Mouse (Mus musculus) cerebellum, adult 2 months (tissue): ENCODE data around the gene Krr1. TPM values are rescaled to one million over a fixed set of nuclear protein-coding genes. Genes with fewer than 3 reads are reported as not detected.

Experiments
- DNase-seq, 2 experiments: peaks; one replicate each; pipeline ENCODE4 v3.0.0; 2021
- H3K27ac ChIP-seq: fragments of 200-500 bp; 2 replicates; pipeline ENCODE4 v1.5.1; 2012; ENCODE audit warnings: low read length, control low read depth, inconsistent platforms; ENCODE audit not compliant: insufficient read depth
- H3K27me3 ChIP-seq: fragments of 200-500 bp; 2 replicates; pipeline ENCODE4 v1.6.1; 2012; ENCODE audit warnings: inconsistent platforms, mild to moderate bottlenecking, low read length, moderate library complexity; ENCODE audit not compliant: control insufficient read depth, insufficient read depth
- H3K4me1 ChIP-seq: fragments of 200-500 bp; 2 replicates; pipeline ENCODE4 v1.6.1; 2011; ENCODE audit warnings: low read length; ENCODE audit not compliant: control insufficient read depth, insufficient read depth
- H3K4me3 ChIP-seq: fragments of 200-500 bp; replicated peaks from 2 replicates; pipeline ENCODE3; 2011; ENCODE audit warnings: mild to moderate bottlenecking, low read depth, low read length, control low read depth; ENCODE audit not compliant: insufficient read depth
- CTCF ChIP-seq: fragments of 200-500 bp; IDR thresholded peaks from 2 replicates; pipeline ENCODE4 v1.5.1; 2011; ENCODE audit warnings: low read depth, mild to moderate bottlenecking, control low read depth, low read length, moderate library complexity, borderline replicate concordance; ENCODE audit not compliant: insufficient read depth
- POLR2A ChIP-seq: fragments of 200-500 bp; IDR thresholded peaks from 2 replicates; pipeline ENCODE4 v1.6.1; 2011; ENCODE audit warnings: low read length, control low read depth, borderline replicate concordance; ENCODE audit not compliant: insufficient read depth
- WGBS: fragments of 180-500 bp; shearing (Covaris S2); methylation state at CpG from one replicate; pipeline ENCODE4 v1.1.7; 2018; 5-methylcytosine and 5-hydroxymethylcytosine counted together
- polyA plus RNA-seq: library from polyadenylated mRNA; depleted of rRNA; stranded (reverse); fragments of >200 nt; gene quantifications from 2 replicates; pipeline ENCODE4 v1.2.3, GENCODE M21; 2012

Gene Krr1
- polyA plus RNA-seq, 1 experiment = 30.3 TPM

- H3K27ac ChIP-seq = no peak overlapping the region
- H3K4me3 ChIP-seq = no peak overlapping the region
- peak; percentile 41 to 66 for DNase-seq
- H3K27me3 ChIP-seq = no peaks in the 10 kb centered on the region
- H3K4me1 ChIP-seq = no peaks in the 10 kb centered on the region
- 48% methylated on average over 10 of the region's 10 CpGs for WGBS
- TF ChIP-seq POLR2A (no peak), CTCF (peak; percentile 69; the same call in 1 of the 2 replicates)
Observed at GRCm38 (mm10) chr10:111957271-111958045, 15.0 kb upstream of the Krr1 start.

GRCm38 (mm10) chr10:111958046-111958421 lies 14.4 kb upstream of the Krr1 start:
- H3K27ac ChIP-seq = no peak overlapping the region
- no peak for DNase-seq
- TF ChIP-seq POLR2A = no peak
- no peak for TF ChIP-seq CTCF
- no peaks in the 10 kb centered on the region for H3K4me1 ChIP-seq
- no peaks in the 10 kb centered on the region for H3K27me3 ChIP-seq
- 33% methylated on average over 4 of the region's 4 CpGs for WGBS
- no peak overlapping the region for H3K4me3 ChIP-seq

DNA sequence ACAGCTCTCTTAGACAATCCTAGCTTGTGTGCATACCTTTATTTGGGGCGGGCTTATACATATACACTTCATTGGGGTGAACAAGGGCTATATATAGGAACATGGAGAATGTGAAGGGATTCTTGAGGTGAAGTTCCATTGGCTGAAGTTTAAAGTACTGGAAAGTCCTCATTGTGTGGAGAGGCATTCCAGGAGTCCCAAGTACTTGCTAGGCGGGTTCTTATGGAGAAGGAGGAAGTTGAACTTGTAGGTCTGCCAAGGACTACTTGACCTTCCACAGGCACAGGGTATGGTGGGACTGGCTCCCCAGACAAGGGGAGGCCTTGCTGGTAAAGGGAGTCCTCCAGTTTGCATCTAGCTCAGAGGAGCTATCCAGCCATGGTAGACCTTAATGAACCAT lies 13.1 kb upstream of the Krr1 start:
- Histone ChIP-seq H3K4me1 (no peaks in the 10 kb centered on the region), H3K27ac (no peak overlapping the region), H3K4me3 (no peak overlapping the region), H3K27me3 (no peaks in the 10 kb centered on the region)
- 78% methylated on average over 2 of the region's 2 CpGs for WGBS
- TF ChIP-seq POLR2A (no peak), CTCF (no peak)
- no peak for DNase-seq

DNA sequence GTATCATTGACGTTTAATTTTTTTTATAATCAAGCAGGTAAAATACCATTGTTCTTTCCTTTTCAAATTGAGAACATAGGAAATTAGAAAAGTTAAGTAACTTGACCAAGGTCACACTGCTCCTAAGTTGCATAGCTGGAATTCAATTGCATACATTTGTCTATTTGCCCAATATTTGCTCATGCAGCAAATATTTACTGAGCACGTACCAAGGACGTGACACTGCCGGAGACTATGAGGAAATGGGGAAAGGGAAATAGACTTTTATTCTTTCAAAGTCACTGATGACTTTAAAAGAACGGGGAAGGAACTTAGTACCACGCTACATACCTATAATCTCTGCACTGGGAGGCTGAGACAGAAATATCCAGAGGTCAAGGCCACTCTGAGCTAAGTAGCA lies 12.0 kb upstream of the Krr1 start:
- TF ChIP-seq CTCF = no peak
- no peak for TF ChIP-seq POLR2A
- Histone ChIP-seq H3K4me1 (no peaks in the 10 kb centered on the region), H3K27me3 (no peaks in the 10 kb centered on the region), H3K4me3 (no peak overlapping the region), H3K27ac (no peak overlapping the region)
- WGBS = 75% methylated on average over 6 of the region's 6 CpGs
- no peak for DNase-seq

DNA sequence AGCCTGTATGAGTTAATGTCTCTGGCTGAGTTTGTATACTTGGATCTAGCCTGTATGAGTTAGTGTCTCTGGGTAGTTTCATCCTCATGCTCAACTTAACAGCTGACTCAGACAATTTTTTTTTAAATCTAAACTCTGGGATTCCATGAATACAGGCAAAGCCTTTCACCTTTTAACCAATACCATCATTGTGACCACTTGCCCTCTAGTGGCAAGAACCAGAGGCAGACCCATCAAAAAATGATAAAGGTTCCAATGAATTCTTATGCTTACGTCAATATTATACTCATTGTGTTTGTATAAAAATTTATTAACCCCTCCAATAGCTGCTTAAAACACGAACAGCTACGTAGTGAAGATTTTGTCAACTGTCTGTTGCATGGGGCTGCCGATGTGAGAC lies 6.1 kb upstream of the Krr1 start:
- H3K27me3 ChIP-seq = no peaks in the 10 kb centered on the region
- WGBS = 48% methylated on average over 4 of the region's 4 CpGs
- no peak overlapping the region for H3K4me3 ChIP-seq
- no peak overlapping the region for H3K27ac ChIP-seq
- TF ChIP-seq CTCF = no peak
- no peak for TF ChIP-seq POLR2A
- DNase-seq = no peak
- H3K4me1 ChIP-seq = no peaks in the 10 kb centered on the region

DNA sequence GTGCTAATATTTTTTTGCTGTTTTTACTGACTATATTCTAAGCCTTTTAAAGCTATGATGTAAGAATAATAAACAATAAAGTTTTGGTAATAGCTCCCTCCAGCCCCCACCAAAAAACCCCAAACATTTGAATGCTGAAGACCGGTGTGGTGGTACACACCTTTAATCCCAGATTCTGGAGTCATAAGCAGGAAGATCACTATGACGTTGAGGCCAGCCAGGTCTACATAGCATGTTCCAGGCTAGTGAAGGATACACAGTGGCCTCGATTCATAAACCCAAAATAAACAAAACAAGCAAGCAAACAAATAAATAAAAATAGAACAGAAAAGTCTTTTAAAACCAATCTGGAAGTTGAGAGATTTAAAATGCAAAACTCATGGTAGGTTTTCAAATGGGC lies 535 bp upstream of the Krr1 start:
- no peaks in the 10 kb centered on the region for H3K4me1 ChIP-seq
- WGBS = 79% methylated on average over 3 of the region's 3 CpGs
- H3K27ac ChIP-seq = no peak overlapping the region
- peak in 1 of 2 experiments; percentile 12 for DNase-seq
- H3K4me3 ChIP-seq = no peak overlapping the region
- no peaks in the 10 kb centered on the region for H3K27me3 ChIP-seq
- TF ChIP-seq POLR2A (no peak), CTCF (no peak)

DNA sequence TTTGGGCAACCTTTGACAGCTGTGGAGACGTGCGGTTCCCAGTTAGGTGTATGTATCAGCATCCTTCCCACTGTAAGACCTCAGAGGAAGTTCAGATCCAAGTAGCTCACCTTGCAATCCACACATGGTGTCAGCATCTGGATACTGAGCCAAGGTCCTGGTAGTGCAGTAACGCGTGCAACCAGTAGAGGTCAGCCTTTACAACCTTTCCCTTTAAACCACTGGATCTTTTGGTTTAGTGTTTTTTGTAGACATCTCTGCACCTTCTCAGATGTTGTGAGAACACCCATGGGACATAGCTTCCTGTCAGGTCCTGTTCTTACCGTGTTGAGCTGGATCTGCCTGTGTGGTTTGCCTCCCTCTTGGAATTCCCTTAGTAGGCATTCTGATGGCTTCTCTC lies 5.1 kb downstream of the Krr1 start:
- WGBS = 39% methylated on average over 5 of the region's 5 CpGs
- no peaks in the 10 kb centered on the region for H3K27me3 ChIP-seq
- peak; percentile 15 to 49 for DNase-seq
- TF ChIP-seq CTCF = peak; percentile 85
- no peak for TF ChIP-seq POLR2A
- no peaks in the 10 kb centered on the region for H3K4me1 ChIP-seq
- H3K4me3 ChIP-seq = no peak overlapping the region
- no peak overlapping the region for H3K27ac ChIP-seq

GRCm38 (mm10) chr10:111983070-111983469 lies 10.6 kb downstream of the Krr1 start:
- 92% methylated on average over 5 of the region's 5 CpGs for WGBS
- Histone ChIP-seq H3K27me3 (no peaks in the 10 kb centered on the region), H3K27ac (no peak overlapping the region), H3K4me3 (no peak overlapping the region), H3K4me1 (no peaks in the 10 kb centered on the region)
- TF ChIP-seq CTCF = no peak
- no peak for TF ChIP-seq POLR2A
- no peak for DNase-seq

DNA sequence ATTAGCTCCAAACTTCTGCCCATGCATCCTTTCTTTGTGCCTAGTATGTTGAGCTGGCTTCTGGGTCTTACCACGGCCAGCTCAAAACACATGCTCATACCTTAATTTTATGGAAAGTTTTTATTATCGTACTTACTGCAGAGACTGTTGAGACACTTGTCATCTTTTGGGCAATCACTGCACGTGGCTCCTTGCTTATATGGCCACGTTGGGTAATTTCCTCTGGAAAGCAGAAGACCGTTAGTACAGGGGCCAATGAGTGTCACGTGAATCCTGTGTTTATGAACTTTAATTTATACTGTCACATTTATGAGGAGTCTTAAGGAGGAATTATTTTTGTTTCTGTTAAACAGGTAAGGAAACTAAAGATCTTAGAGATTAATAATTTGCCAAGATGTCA lies 14.0 kb downstream of the Krr1 start:
- 96% methylated on average over 6 of the region's 6 CpGs for WGBS
- DNase-seq = no peak

More for the DNA sequence above, 14.0 kb downstream of the Krr1 start:
- no peak for TF ChIP-seq CTCF
- no peak for TF ChIP-seq POLR2A
- H3K27ac ChIP-seq = no peak overlapping the region
- no peak overlapping the region for H3K4me3 ChIP-seq
- H3K27me3 ChIP-seq = no peaks in the 10 kb centered on the region
- no peaks in the 10 kb centered on the region for H3K4me1 ChIP-seq
